Mouse (Mus musculus) forebrain, embryonic 11.5 days (tissue): ENCODE results near the gene Amer2. TPM values are rescaled to one million over a fixed set of nuclear protein-coding genes. Genes with fewer than 3 reads are reported as not detected.
A peak's percentile ranks its signal among the peaks of the same experiment; 100 is the strongest.
"Not testable (repeated sequence)": the region's sequence is repeated elsewhere in the genome, so short reads cannot be mapped to it uniquely, and the experiment has no call there.

Source experiments
- ATAC-seq: fragments of 200-750 bp; cut with Nextera tagmentation; replicated peaks from 2 replicates; pipeline ENCODE4 v1.8.0; 2017; ENCODE audit warnings: moderate TSS enrichment; ENCODE audit not compliant: low FRiP score
- DNase-seq: peaks from one replicate; pipeline ENCODE4 v3.0.0-alpha.2; 2017; ENCODE audit warnings: low spot score
- H3K27ac ChIP-seq: fragments of 300-500 bp; sonication (generic); 2 replicates; pipeline ENCODE4 v1.5.1; 2014; ENCODE audit warnings: low read depth, low read length
- H3K27me3 ChIP-seq: fragments of 300-500 bp; sonication (generic); 2 replicates; pipeline ENCODE4 v1.6.1; 2014; ENCODE audit warnings: mild to moderate bottlenecking, low read length, mixed read lengths; ENCODE audit not compliant: control insufficient read depth, insufficient read depth
- H3K36me3 ChIP-seq: fragments of 300-500 bp; sonication (generic); 2 replicates; pipeline ENCODE4 v1.6.1; 2014; ENCODE audit warnings: mild to moderate bottlenecking, low read length, moderate library complexity, mixed read lengths; ENCODE audit not compliant: control insufficient read depth, insufficient read depth
- H3K4me1 ChIP-seq: fragments of 300-500 bp; sonication (generic); replicated peaks from 2 replicates; pipeline ENCODE4 v1.6.1; 2014; ENCODE audit warnings: low read length, mixed read lengths; ENCODE audit not compliant: control insufficient read depth, insufficient read depth
- H3K4me2 ChIP-seq: fragments of 300-500 bp; sonication (generic); 2 replicates; pipeline ENCODE4 v1.6.1; 2014; ENCODE audit warnings: low read depth, mild to moderate bottlenecking, low read length, moderate library complexity, mixed read lengths; ENCODE audit not compliant: severe bottlenecking
- H3K4me3 ChIP-seq: fragments of 300-500 bp; sonication (generic); 2 replicates; pipeline ENCODE4 v1.5.1; 2014; ENCODE audit warnings: low read depth, low read length
- H3K9ac ChIP-seq: fragments of 300-500 bp; sonication (generic); 2 replicates; pipeline ENCODE4 v1.6.1; 2014; ENCODE audit warnings: low read length
- H3K9me3 ChIP-seq: fragments of 300-500 bp; sonication (generic); 2 replicates; pipeline ENCODE4 v1.6.1; 2016; ENCODE audit warnings: low read length, mixed read lengths; ENCODE audit not compliant: control insufficient read depth
- WGBS: fragments of 180-500 bp; shearing (Covaris S2); extraction: QIAGEN DNeasy Blood & Tissue Kit; methylation state at CpG from one replicate; pipeline ENCODE4 v1.1.7; 2014; 5-methylcytosine and 5-hydroxymethylcytosine counted together
- polyA plus RNA-seq: library from polyadenylated mRNA; unstranded; fragments of >200 nt; fragmentation: Nextera tagmentation; extraction: Ambion mirVana; gene quantifications from 2 replicates; pipeline ENCODE4 v1.2.1, GENCODE M21; 2014

Amer2 gene
- 20.5 and 22.3 TPM in 2 replicates for polyA plus RNA-seq

- Histone ChIP-seq H3K27ac (no peak within 1 kb of the TSS), H3K9me3 (no peaks in the 10 kb centered on the region), H3K27me3 (no peaks in the 10 kb centered on the region), H3K4me3 (no peak within 1 kb of the TSS), H3K9ac (no peak within 1 kb of the TSS), H3K36me3 (no peaks in the 10 kb centered on the region), H3K4me2 (no peak within 1 kb of the TSS), H3K4me1 (peaks cover 9% of the 10 kb centered on the region; the same call in 1 of the 2 replicates)
- no peak for ATAC-seq
- 52% methylated on average over 1 of the region's 1 CpGs for WGBS
- no peak for DNase-seq
These were observed at the start of gene Amer2 for GRCm38 (mm10) chr14:60372821-60373309. TSS of gene Amer2 (plus strand) at chr14:60373259.

- not testable (repeated sequence) for H3K36me3 ChIP-seq, H3K9me3 ChIP-seq, H3K27me3 ChIP-seq, ATAC-seq, H3K4me3 ChIP-seq, H3K9ac ChIP-seq, DNase-seq, H3K27ac ChIP-seq, H3K4me1 ChIP-seq, H3K4me2 ChIP-seq
- WGBS = 85% methylated on average over 5 of the region's 5 CpGs
These were observed 33.1 kb upstream of the Amer2 start for GRCm38 (mm10) chr14:60340001-60340400.

GRCm38 (mm10) chr14:60340570-60340969, 32.5 kb upstream of the Amer2 start:
- DNase-seq (no peak), ATAC-seq (no peak)
- Histone ChIP-seq H3K9ac (no peak overlapping the region), H3K4me3 (no peak overlapping the region), H3K4me1 (no peaks in the 10 kb centered on the region), H3K36me3 (no peaks in the 10 kb centered on the region), H3K9me3 (no peaks in the 10 kb centered on the region), H3K27ac (no peak overlapping the region), H3K27me3 (no peaks in the 10 kb centered on the region), H3K4me2 (no peak overlapping the region)
- 87% methylated on average over 4 of the region's 4 CpGs for WGBS

- Histone ChIP-seq H3K27ac (no peak overlapping the region), H3K4me3 (no peak overlapping the region), H3K36me3 (no peaks in the 10 kb centered on the region), H3K27me3 (no peaks in the 10 kb centered on the region), H3K4me1 (no peaks in the 10 kb centered on the region), H3K4me2 (no peak overlapping the region), H3K9me3 (no peaks in the 10 kb centered on the region), H3K9ac (no peak overlapping the region)
- ATAC-seq (no peak), DNase-seq (no peak)
- WGBS = 83% methylated on average over 6 of the region's 6 CpGs
These were observed 27.7 kb upstream of the Amer2 start for GRCm38 (mm10) chr14:60345326-60345876.

- 88% methylated on average over 5 of the region's 5 CpGs for WGBS
These were observed 14.7 kb upstream of the Amer2 start for GRCm38 (mm10) chr14:60358347-60358746.

GRCm38 (mm10) chr14:60361380-60362212, 11.5 kb upstream of the Amer2 start:
- ATAC-seq (peak; percentile 58; the same call in 1 of the 2 replicates), DNase-seq (no peak)
- no peaks in the 10 kb centered on the region for H3K9me3 ChIP-seq
- H3K27me3 ChIP-seq = no peaks in the 10 kb centered on the region
- H3K4me3 ChIP-seq = no peak overlapping the region
- peak overlapping the region; percentile 59; the same call in 1 of the 2 replicates for H3K27ac ChIP-seq
- H3K4me2 ChIP-seq = no peak overlapping the region
- WGBS = 20% methylated on average over 9 of the region's 9 CpGs
- peaks cover 11% of the 10 kb centered on the region; the same call in 1 of the 2 replicates for H3K4me1 ChIP-seq
- no peaks in the 10 kb centered on the region for H3K36me3 ChIP-seq
- no peak overlapping the region for H3K9ac ChIP-seq

More at GRCm38 (mm10) chr14:60358347-60358746, 14.7 kb upstream of the Amer2 start:
- Histone ChIP-seq H3K9ac (no peak overlapping the region), H3K4me3 (no peak overlapping the region), H3K4me2 (no peak overlapping the region), H3K36me3 (no peaks in the 10 kb centered on the region), H3K27ac (no peak overlapping the region), H3K4me1 (peaks cover 11% of the 10 kb centered on the region; the same call in 1 of the 2 replicates), H3K9me3 (no peaks in the 10 kb centered on the region), H3K27me3 (no peaks in the 10 kb centered on the region)
- ATAC-seq (no peak), DNase-seq (no peak)

GRCm38 (mm10) chr14:60366729-60367128, 6.3 kb upstream of the Amer2 start:
- Histone ChIP-seq H3K9me3 (no peaks in the 10 kb centered on the region), H3K4me2 (no peak overlapping the region), H3K4me1 (peaks cover 12% of the 10 kb centered on the region; the same call in 1 of the 2 replicates), H3K4me3 (no peak overlapping the region), H3K27ac (no peak overlapping the region), H3K36me3 (no peaks in the 10 kb centered on the region), H3K27me3 (no peaks in the 10 kb centered on the region), H3K9ac (no peak overlapping the region)
- 76% methylated on average over 1 of the region's 1 CpGs for WGBS
- DNase-seq (no peak), ATAC-seq (no peak)

GRCm38 (mm10) chr14:60368769-60369666, 4.0 kb upstream of the Amer2 start:
- DNase-seq (peak; percentile 48), ATAC-seq (peak; percentile 42; the same call in 1 of the 2 replicates)
- H3K4me3 ChIP-seq = no peak overlapping the region
- no peak overlapping the region for H3K9ac ChIP-seq
- peak overlapping the region; percentile 26; the same call in 1 of the 2 replicates for H3K27ac ChIP-seq
- H3K36me3 ChIP-seq = no peaks in the 10 kb centered on the region
- H3K4me1 ChIP-seq = peaks cover 6% of the 10 kb centered on the region; the same call in 1 of the 2 replicates
- H3K4me2 ChIP-seq = no peak overlapping the region
- H3K9me3 ChIP-seq = no peaks in the 10 kb centered on the region
- H3K27me3 ChIP-seq = no peaks in the 10 kb centered on the region
- WGBS = 28% methylated on average over 9 of the region's 9 CpGs
